Mouse (Mus musculus) heart, postnatal 36 days (tissue): ENCODE results near the gene Miga1. TPM values are rescaled to one million over a fixed set of nuclear protein-coding genes. Genes with fewer than 3 reads are reported as not detected.

ENCODE experiments used
- DNase-seq, 2 experiments: peaks; one replicate each; pipeline ENCODE4 v3.0.0; 2021 to 2022
- intact Hi-C: fragments of 180-260 bp; cut with DNase I; formaldehyde crosslinking; loops from one replicate; pipeline ENCODE4 v1.15.1; 2025
- total RNA-seq, 2 experiments: library from RNA; stranded (reverse); gene quantifications; 2 replicates each; pipeline ENCODE4 v1.2.3; 2021

Miga1 gene
- 10 to 100 TPM in 1 of 2 experiments, 1 to 10 TPM in 1; 9.3 to 11.3 TPM for total RNA-seq

- intact Hi-C loops, result no loop called here
- peak; percentile 69 to 72 for DNase-seq
Measured at GRCm38 (mm10) chr3:152339862-152340557, at the start of gene Miga1. Gene Miga1 (minus strand): TSS chr3:152340407.

GRCm38 (mm10) chr3:152384106-152384505 is 43.9 kb upstream of the Miga1 start:
- no peak for DNase-seq
- intact Hi-C loops, result no loop called here

GRCm38 (mm10) chr3:152376063-152376462 is 35.9 kb upstream of the Miga1 start:
- intact Hi-C loops, result no loop called here
- no peak for DNase-seq

- intact Hi-C loops, result no loop called here
- DNase-seq, result no peak
Measured at GRCm38 (mm10) chr3:152364181-152364580, 24.0 kb upstream of the Miga1 start.

- no peak for DNase-seq
Measured at GRCm38 (mm10) chr3:152359151-152359550, 18.9 kb upstream of the Miga1 start.

GRCm38 (mm10) chr3:152356751-152357150 is 16.5 kb upstream of the Miga1 start:
- intact Hi-C loops, result no loop called here
- DNase-seq, result no peak

More at GRCm38 (mm10) chr3:152359151-152359550, 18.9 kb upstream of the Miga1 start:
- intact Hi-C loops, result no loop called here

GRCm38 (mm10) chr3:152355361-152355760 is 15.2 kb upstream of the Miga1 start:
- intact Hi-C loops, result no loop called here
- no peak for DNase-seq

- intact Hi-C loops, result no loop called here
- no peak for DNase-seq
Measured at GRCm38 (mm10) chr3:152353434-152354177, 13.4 kb upstream of the Miga1 start.

- intact Hi-C loops, result no loop called here
- DNase-seq, result no peak
Measured at GRCm38 (mm10) chr3:152352289-152352688, 12.1 kb upstream of the Miga1 start.

- no peak for DNase-seq
- intact Hi-C loops, result no loop called here
Measured at GRCm38 (mm10) chr3:152350966-152351365, 10.8 kb upstream of the Miga1 start.

GRCm38 (mm10) chr3:152350431-152350830 is 10.2 kb upstream of the Miga1 start:
- DNase-seq, result no peak
- intact Hi-C loops, result no loop called here

GRCm38 (mm10) chr3:152348011-152348830 is 8.0 kb upstream of the Miga1 start:
- no peak for DNase-seq
- intact Hi-C loops, result no loop called here

GRCm38 (mm10) chr3:152347227-152347626 is 7.0 kb upstream of the Miga1 start:
- intact Hi-C loops, result no loop called here
- no peak for DNase-seq

- DNase-seq, result peak in 1 of 2 experiments; percentile 51
- intact Hi-C loops, result no loop called here
Measured at GRCm38 (mm10) chr3:152346633-152347141, 6.5 kb upstream of the Miga1 start.

- intact Hi-C loops, result no loop called here
Measured at GRCm38 (mm10) chr3:152345732-152346632, 5.8 kb upstream of the Miga1 start, which contains the start of gene Usp33. Gene Usp33 (plus strand): TSS chr3:152346478.

GRCm38 (mm10) chr3:152342961-152343517 is 2.8 kb upstream of the Miga1 start:
- intact Hi-C loops, result no loop called here
- DNase-seq, result no peak

More at GRCm38 (mm10) chr3:152345732-152346632, 5.8 kb upstream of the Miga1 start, which contains the start of gene Usp33:
- peak; percentile 97 for DNase-seq

- intact Hi-C loops, result no loop called here
- no peak for DNase-seq
Measured at GRCm38 (mm10) chr3:152336085-152336484, 4.1 kb downstream of the Miga1 start.

- no peak for DNase-seq
- intact Hi-C loops, result no loop called here
Measured at GRCm38 (mm10) chr3:152333641-152334040, 6.6 kb downstream of the Miga1 start.

- no peak for DNase-seq
Measured at GRCm38 (mm10) chr3:152332545-152333300, 7.5 kb downstream of the Miga1 start.

More at GRCm38 (mm10) chr3:152332545-152333300, 7.5 kb downstream of the Miga1 start:
- intact Hi-C loops, result no loop called here
